Mouse (Mus musculus): ENCODE measurements at regions not wholly inside any gene's neighbourhood (a gene's known extent, or its start where the extent isn't known, plus 50 kb on each side); places are given as distances from the start of the nearest gene placed in this dataset.

- peak in 1 of 2 experiments; percentile 19 for DNase-seq
Measured at GRCm38 (mm10) chr4:56051792-56052380, 519.6 kb upstream of the Klf4 start.

GRCm38 (mm10) chr4:56039327-56039726, 507.1 kb upstream of the Klf4 start:
- DNase-seq: no peak

GRCm38 (mm10) chr4:56036334-56036733, 504.1 kb upstream of the Klf4 start:
- no peak for DNase-seq

- no peak for DNase-seq
Measured at GRCm38 (mm10) chr4:56035543-56035942, 503.3 kb upstream of the Klf4 start.

- DNase-seq: no peak
Measured at GRCm38 (mm10) chr4:56028441-56028840, 496.2 kb upstream of the Klf4 start.

GRCm38 (mm10) chr4:56027258-56027657, 495.0 kb upstream of the Klf4 start:
- peak; percentile 5 to 7 for DNase-seq

GRCm38 (mm10) chr4:56024478-56024877, 492.2 kb upstream of the Klf4 start:
- DNase-seq: no peak

- no peak for DNase-seq
Measured at GRCm38 (mm10) chr4:56018212-56018611, 485.9 kb upstream of the Klf4 start.

GRCm38 (mm10) chr4:56015481-56015880, 483.2 kb upstream of the Klf4 start:
- DNase-seq: no peak

GRCm38 (mm10) chr4:56008287-56008686, 476.0 kb upstream of the Klf4 start:
- no peak for DNase-seq

- DNase-seq: no peak
Measured at GRCm38 (mm10) chr4:56004227-56004626, 472.0 kb upstream of the Klf4 start.

GRCm38 (mm10) chr4:56001312-56001731, 469.1 kb upstream of the Klf4 start:
- DNase-seq: peak in 1 of 2 experiments; percentile 4

- DNase-seq: no peak
Measured at GRCm38 (mm10) chr4:55984026-55984425, 451.8 kb upstream of the Klf4 start.

GRCm38 (mm10) chr4:55978539-55978938, 446.3 kb upstream of the Klf4 start:
- DNase-seq: no peak

GRCm38 (mm10) chr4:55976265-55976664, 444.0 kb upstream of the Klf4 start:
- no peak for DNase-seq

GRCm38 (mm10) chr4:55973706-55974105, 441.4 kb upstream of the Klf4 start:
- no peak for DNase-seq

- DNase-seq: no peak
Measured at GRCm38 (mm10) chr4:55972235-55972819, 440.1 kb upstream of the Klf4 start.

GRCm38 (mm10) chr4:55960063-55960462, 427.8 kb upstream of the Klf4 start:
- peak; percentile 37 to 58 for DNase-seq

- DNase-seq: no peak
Measured at GRCm38 (mm10) chr4:55953701-55954100, 421.4 kb upstream of the Klf4 start.

GRCm38 (mm10) chr4:55952220-55952619, 420.0 kb upstream of the Klf4 start:
- DNase-seq: no peak

- no peak for DNase-seq
Measured at GRCm38 (mm10) chr4:55941423-55941822, 409.2 kb upstream of the Klf4 start.

GRCm38 (mm10) chr4:55938383-55938782, 406.1 kb upstream of the Klf4 start:
- no peak for DNase-seq

GRCm38 (mm10) chr4:55937833-55938232, 405.6 kb upstream of the Klf4 start:
- DNase-seq: no peak

- no peak for DNase-seq
Measured at GRCm38 (mm10) chr4:55929141-55929782, 397.0 kb upstream of the Klf4 start.

Data from adrenal gland, postnatal 36 days (tissue).